Mouse (Mus musculus) heart, postnatal 25 days (tissue): ENCODE measurements around the gene Mpzl3. TPM values are rescaled to one million over a fixed set of nuclear protein-coding genes. Genes with fewer than 3 reads are reported as not detected.

Experiments used
- DNase-seq: peaks from one replicate; pipeline ENCODE4 v3.0.0; 2022; ENCODE audit warnings: low spot score
- intact Hi-C: fragments of 180-260 bp; cut with DNase I; formaldehyde crosslinking; loops from one replicate; pipeline ENCODE4 v1.15.1; 2025
- total RNA-seq, 2 experiments: library from RNA; stranded (reverse); gene quantifications; 2 replicates each; pipeline ENCODE4 v1.2.3; 2021

Mpzl3 gene
- total RNA-seq, 2 experiments from 2014 or later: 1.5 to 2.6 TPM

GRCm38 (mm10) chr9:45041131-45041838 is 13.7 kb upstream of the Mpzl3 start:
- intact Hi-C loops: no loop called here
- DNase-seq: no peak

GRCm38 (mm10) chr9:45042056-45042720 is 12.8 kb upstream of the Mpzl3 start:
- intact Hi-C loops: no loop called here
- peak; percentile 13 for DNase-seq

- no peak for DNase-seq
- intact Hi-C loops: no loop called here
Observed at GRCm38 (mm10) chr9:45042947-45043346, 12.0 kb upstream of the Mpzl3 start.

DNA sequence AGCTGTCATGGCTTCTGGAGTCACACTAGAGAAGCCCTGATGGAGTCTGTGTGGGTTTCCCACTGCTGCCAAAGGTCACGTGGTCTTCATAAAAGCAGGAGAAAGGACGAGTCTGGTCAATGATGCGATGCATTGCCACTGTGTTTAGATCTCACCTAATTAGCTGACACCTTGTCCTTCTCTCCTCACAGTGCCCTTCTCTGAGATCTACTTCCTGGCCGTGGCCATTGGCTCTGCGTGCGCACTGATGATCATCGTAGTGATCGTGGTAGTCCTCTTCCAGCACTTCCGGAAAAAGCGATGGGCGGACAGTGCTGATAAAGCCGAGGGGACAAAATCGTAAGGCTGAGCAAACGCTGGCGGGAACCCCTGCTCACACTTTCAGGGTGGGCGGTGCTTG is 8.0 kb upstream of the Mpzl3 start:
- intact Hi-C loops: no loop called here
- DNase-seq: no peak

- no peak for DNase-seq
Observed at GRCm38 (mm10) chr9:45048511-45048910, 6.5 kb upstream of the Mpzl3 start.

GRCm38 (mm10) chr9:45049731-45050130 is 5.3 kb upstream of the Mpzl3 start:
- intact Hi-C loops: loop anchor here (2.0 kb wide), 1 partner anchor 27 kb away; no protein-coding TSS in a partner anchor
- DNase-seq: no peak

More at GRCm38 (mm10) chr9:45048511-45048910, 6.5 kb upstream of the Mpzl3 start:
- intact Hi-C loops: loop anchor here (2.0 kb wide), 1 partner anchor 26 kb away; no protein-coding TSS in a partner anchor

DNA sequence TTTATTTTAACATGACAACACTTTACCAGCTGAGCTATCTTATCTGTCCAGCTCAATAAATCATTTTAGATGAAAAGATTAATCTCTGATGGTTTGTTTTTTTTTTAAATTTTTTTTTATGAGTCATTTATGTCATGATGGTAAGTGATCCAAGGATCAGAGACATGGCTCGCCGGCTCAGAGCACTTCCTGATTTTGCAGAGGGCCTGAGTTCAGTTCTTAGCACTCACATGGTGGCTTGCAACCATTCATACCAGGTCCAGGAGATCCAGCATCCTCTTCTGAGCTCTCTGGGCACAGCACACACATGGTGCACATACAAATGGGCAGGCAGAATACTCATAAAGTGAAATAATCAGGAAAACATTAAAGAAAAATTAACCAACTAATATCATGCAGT is 4.7 kb upstream of the Mpzl3 start:
- intact Hi-C loops: no loop called here
- no peak for DNase-seq

- intact Hi-C loops: no loop called here
- no peak for DNase-seq
Observed at GRCm38 (mm10) chr9:45058304-45058940, 3.4 kb downstream of the Mpzl3 start.

GRCm38 (mm10) chr9:45060151-45060550 is 5.2 kb downstream of the Mpzl3 start:
- intact Hi-C loops: no loop called here
- DNase-seq: no peak

DNA sequence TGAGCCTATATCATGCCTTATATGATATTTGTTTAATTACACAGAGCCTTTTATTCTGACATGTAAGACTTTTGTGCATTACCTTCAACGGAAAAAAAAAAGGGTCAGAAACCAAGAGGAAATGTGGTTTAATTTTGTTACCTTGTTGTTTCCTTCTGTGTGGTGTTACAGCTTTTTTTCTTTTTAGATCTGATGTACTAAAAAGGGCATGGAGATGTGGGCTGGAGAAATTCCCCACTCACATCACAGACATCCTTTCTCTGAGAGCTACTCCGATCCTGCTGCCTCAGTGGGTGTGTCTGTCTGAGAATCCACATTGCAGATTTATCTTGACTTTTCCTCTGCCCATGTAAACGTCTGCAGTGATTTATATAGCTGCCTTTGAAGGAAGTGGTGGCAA is 7.7 kb downstream of the Mpzl3 start:
- intact Hi-C loops: no loop called here
- DNase-seq: no peak

GRCm38 (mm10) chr9:45064421-45064820 is 9.4 kb downstream of the Mpzl3 start:
- DNase-seq: no peak
- intact Hi-C loops: no loop called here

- DNase-seq: no peak
- intact Hi-C loops: no loop called here
Observed at GRCm38 (mm10) chr9:45066735-45067134, 11.7 kb downstream of the Mpzl3 start.

GRCm38 (mm10) chr9:45071800-45072199 is 16.8 kb downstream of the Mpzl3 start:
- DNase-seq: no peak
- intact Hi-C loops: no loop called here

- no peak for DNase-seq
- intact Hi-C loops: no loop called here
Observed at GRCm38 (mm10) chr9:45077859-45078258, 22.9 kb downstream of the Mpzl3 start.

DNA sequence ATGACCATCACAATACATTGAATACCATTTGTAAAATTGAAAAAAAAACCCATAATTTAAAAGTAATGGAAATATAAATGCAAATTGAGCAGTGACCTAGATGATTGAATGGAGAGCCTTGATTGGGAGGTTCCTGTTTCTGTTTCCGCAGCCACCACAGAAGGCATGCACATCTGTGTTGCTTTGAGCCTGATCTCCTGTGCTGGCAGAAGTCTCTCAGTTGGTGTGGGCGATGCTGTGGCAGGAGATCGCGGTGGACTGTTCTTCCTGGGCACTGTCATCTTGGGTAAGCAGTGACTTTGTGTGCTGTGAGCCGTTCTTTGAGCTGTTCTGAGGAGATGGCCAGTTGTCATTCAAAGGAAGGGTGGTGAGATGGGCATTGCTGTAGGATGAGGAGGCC is 24.0 kb downstream of the Mpzl3 start, which contains the start of gene Jaml:
Gene Jaml, plus strand, starts transcription at position 173 of the 400 bp plus-strand sequence.
- no peak for DNase-seq
- intact Hi-C loops: no loop called here

DNA sequence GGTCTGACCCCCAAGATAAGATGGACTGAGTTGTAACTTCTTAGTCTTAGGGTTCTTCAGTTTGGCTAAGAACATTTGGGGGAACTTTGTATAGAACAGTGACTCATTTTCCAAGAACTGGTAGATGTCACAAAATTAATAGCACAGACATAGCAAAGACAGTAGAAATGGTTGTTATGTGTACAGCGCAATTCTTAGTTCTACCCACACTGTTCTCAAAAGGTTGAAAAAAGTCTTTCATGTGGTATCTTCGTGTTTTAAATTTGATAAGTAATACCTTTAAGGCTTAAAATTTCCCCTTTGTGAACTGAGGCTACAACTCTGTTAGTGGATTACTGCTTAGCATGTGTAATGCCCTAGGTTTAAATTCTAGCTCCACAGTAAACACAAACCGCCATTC is 28.1 kb downstream of the Mpzl3 start:
- intact Hi-C loops: no loop called here
- DNase-seq: no peak

- intact Hi-C loops: no loop called here
- DNase-seq: no peak
Observed at GRCm38 (mm10) chr9:45084556-45084955, 29.6 kb downstream of the Mpzl3 start.

- intact Hi-C loops: no loop called here
- no peak for DNase-seq
Observed at GRCm38 (mm10) chr9:45085741-45086690, 31.0 kb downstream of the Mpzl3 start.

DNA sequence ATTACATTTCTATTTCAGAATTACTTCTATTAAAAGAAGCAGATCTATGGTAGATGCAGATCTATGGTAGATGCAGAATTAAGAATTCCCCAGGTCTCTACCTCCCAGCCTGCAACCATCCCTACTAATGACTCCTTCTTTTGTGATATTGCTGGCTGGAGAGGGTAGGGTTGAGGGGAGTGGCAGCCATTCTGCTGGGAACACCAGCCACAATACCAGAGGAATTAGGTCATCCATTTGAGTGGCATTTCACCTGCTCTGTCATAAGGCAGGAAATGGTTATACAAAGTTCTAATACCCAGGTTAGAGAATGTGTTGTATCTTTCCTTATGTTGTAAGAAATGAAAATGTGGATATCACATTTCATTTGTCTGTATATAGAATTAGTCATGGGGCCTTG is 33.1 kb downstream of the Mpzl3 start:
- intact Hi-C loops: no loop called here
- DNase-seq: no peak

- DNase-seq: no peak
- intact Hi-C loops: no loop called here
Observed at GRCm38 (mm10) chr9:45090811-45091210, 35.8 kb downstream of the Mpzl3 start.
